Mouse (Mus musculus) kidney, postnatal 0 days (tissue): ENCODE measurements at regions not wholly inside any gene's neighbourhood (a gene's known extent, or its start where the extent isn't known, plus 50 kb on each side); places are given as distances from the start of the nearest gene placed in this dataset.

Experiments
- ATAC-seq: fragments of 200-750 bp; cut with Nextera tagmentation; replicated peaks from 2 replicates; pipeline ENCODE4 v1.8.0; 2017; ENCODE audit warnings: low read depth, moderate number of reproducible peaks, moderate TSS enrichment, moderate library complexity; ENCODE audit not compliant: low FRiP score
- DNase-seq: peaks from one replicate; pipeline ENCODE4 v3.0.0-alpha.2; 2016; ENCODE audit warnings: low spot score
- H3K27ac ChIP-seq: fragments of 300-500 bp; sonication (generic); 2 replicates; pipeline ENCODE4 v1.5.1; 2014; ENCODE audit warnings: mild to moderate bottlenecking
- H3K27me3 ChIP-seq: fragments of 300-500 bp; sonication (generic); 2 replicates; pipeline ENCODE4 v1.6.1; 2014; ENCODE audit warnings: low read length, mixed read lengths; ENCODE audit not compliant: insufficient read depth
- H3K36me3 ChIP-seq: fragments of 300-500 bp; sonication (generic); 2 replicates; pipeline ENCODE4 v1.6.1; 2014; ENCODE audit warnings: low read length, mixed read lengths; ENCODE audit not compliant: insufficient read depth
- H3K4me1 ChIP-seq: fragments of 300-500 bp; sonication (generic); replicated peaks from 2 replicates; pipeline ENCODE4 v1.6.1; 2014; ENCODE audit warnings: antibody characterized with exemption, low read length, mixed read lengths; ENCODE audit not compliant: insufficient read depth
- H3K4me2 ChIP-seq: fragments of 300-500 bp; sonication (generic); 2 replicates; pipeline ENCODE4 v1.6.1; 2014; ENCODE audit warnings: mild to moderate bottlenecking, low read length, moderate library complexity, mixed read lengths
- H3K4me3 ChIP-seq: fragments of 300-500 bp; sonication (generic); replicated peaks from 2 replicates; pipeline ENCODE4 v1.5.1; 2014; ENCODE audit warnings: low read depth, low read length
- H3K9ac ChIP-seq: fragments of 300-500 bp; sonication (generic); 2 replicates; pipeline ENCODE4 v1.6.1; 2014; ENCODE audit warnings: low read depth, low read length
- H3K9me3 ChIP-seq: fragments of 300-500 bp; sonication (generic); replicated peaks from 2 replicates; pipeline ENCODE4 v1.6.1; 2016; ENCODE audit warnings: low read length, inconsistent platforms, mixed read lengths
- CTCF ChIP-seq: IDR thresholded peaks from 2 replicates; pipeline ENCODE4 v1.5.1; 2016; ENCODE audit warnings: antibody characterized with exemption, low read depth, mild to moderate bottlenecking, moderate library complexity
- WGBS: fragments of 180-500 bp; shearing (Covaris S2); extraction: QIAGEN DNeasy Blood & Tissue Kit; methylation state at CpG from one replicate; pipeline ENCODE4 v1.1.7; 2014; 5-methylcytosine and 5-hydroxymethylcytosine counted together

- no peak for DNase-seq
- no peaks in the 10 kb centered on the region for H3K4me1 ChIP-seq
- H3K27ac ChIP-seq = no peak overlapping the region
- H3K9ac ChIP-seq = no peak overlapping the region
- TF ChIP-seq CTCF = no peak
- 77% methylated on average over 1 of the region's 1 CpGs for WGBS
- H3K4me2 ChIP-seq = no peak overlapping the region
- no peak overlapping the region for H3K4me3 ChIP-seq
- H3K9me3 ChIP-seq = no peaks in the 10 kb centered on the region
- ATAC-seq = no peak
- H3K27me3 ChIP-seq = no peaks in the 10 kb centered on the region
- H3K36me3 ChIP-seq = no peaks in the 10 kb centered on the region
These were observed 122.0 kb downstream of the Olfr1505 start for GRCm38 (mm10) chr19:14035371-14035770.

- H3K36me3 ChIP-seq = no peaks in the 10 kb centered on the region
- no peak overlapping the region for H3K9ac ChIP-seq
- 60% methylated on average over 1 of the region's 1 CpGs for WGBS
- no peaks in the 10 kb centered on the region for H3K4me1 ChIP-seq
- H3K4me3 ChIP-seq = no peak overlapping the region
- no peak overlapping the region for H3K27ac ChIP-seq
- no peaks in the 10 kb centered on the region for H3K9me3 ChIP-seq
- H3K27me3 ChIP-seq = no peaks in the 10 kb centered on the region
- TF ChIP-seq CTCF = no peak
- no peak overlapping the region for H3K4me2 ChIP-seq
- DNase-seq (no peak), ATAC-seq (no peak)
These were observed 122.5 kb downstream of the Olfr1505 start for GRCm38 (mm10) chr19:14035785-14036184.

- Histone ChIP-seq H3K9me3 (no peaks in the 10 kb centered on the region), H3K9ac (no peak overlapping the region), H3K27me3 (no peaks in the 10 kb centered on the region), H3K4me2 (no peak overlapping the region), H3K4me3 (no peak overlapping the region), H3K27ac (no peak overlapping the region), H3K4me1 (no peaks in the 10 kb centered on the region), H3K36me3 (no peaks in the 10 kb centered on the region)
- ATAC-seq = no peak
- no peak for TF ChIP-seq CTCF
- WGBS = 41% methylated on average over 1 of the region's 1 CpGs
- DNase-seq = no peak
These were observed 123.4 kb downstream of the Olfr1505 start for GRCm38 (mm10) chr19:14036750-14037149.

- WGBS = 61% methylated on average over 5 of the region's 5 CpGs
- DNase-seq (no peak), ATAC-seq (no peak)
- H3K4me3 ChIP-seq = no peak overlapping the region
- no peaks in the 10 kb centered on the region for H3K4me1 ChIP-seq
- H3K4me2 ChIP-seq = no peak overlapping the region
- no peak overlapping the region for H3K9ac ChIP-seq
- no peaks in the 10 kb centered on the region for H3K36me3 ChIP-seq
- no peaks in the 10 kb centered on the region for H3K27me3 ChIP-seq
- no peak overlapping the region for H3K27ac ChIP-seq
- H3K9me3 ChIP-seq = no peaks in the 10 kb centered on the region
- TF ChIP-seq CTCF = no peak
These were observed 129.4 kb downstream of the Olfr1505 start for GRCm38 (mm10) chr19:14042753-14043152.

- ATAC-seq = no peak
- Histone ChIP-seq H3K4me2 (no peak overlapping the region), H3K27me3 (no peaks in the 10 kb centered on the region), H3K4me1 (no peaks in the 10 kb centered on the region), H3K4me3 (no peak overlapping the region), H3K9me3 (no peaks in the 10 kb centered on the region), H3K9ac (no peak overlapping the region), H3K27ac (no peak overlapping the region), H3K36me3 (no peaks in the 10 kb centered on the region)
- 62% methylated on average over 2 of the region's 2 CpGs for WGBS
- no peak for DNase-seq
- TF ChIP-seq CTCF = peak; percentile 42
These were observed 132.1 kb downstream of the Olfr1505 start for GRCm38 (mm10) chr19:14045456-14045855.

- Histone ChIP-seq H3K27ac (no peak overlapping the region), H3K4me1 (no peaks in the 10 kb centered on the region), H3K4me2 (no peak overlapping the region), H3K36me3 (no peaks in the 10 kb centered on the region), H3K4me3 (no peak overlapping the region), H3K9ac (no peak overlapping the region), H3K9me3 (no peaks in the 10 kb centered on the region), H3K27me3 (no peaks in the 10 kb centered on the region)
- ATAC-seq (no peak), DNase-seq (peak; percentile 11)
- TF ChIP-seq CTCF = no peak
- 87% methylated on average over 4 of the region's 4 CpGs for WGBS
These were observed 138.7 kb downstream of the Olfr1505 start for GRCm38 (mm10) chr19:14052052-14052451.

- no peak overlapping the region for H3K4me3 ChIP-seq
- H3K4me1 ChIP-seq = no peaks in the 10 kb centered on the region
- H3K36me3 ChIP-seq = no peaks in the 10 kb centered on the region
- no peak overlapping the region for H3K4me2 ChIP-seq
- no peak overlapping the region for H3K27ac ChIP-seq
- WGBS = 13% methylated on average over 2 of the region's 2 CpGs
- peak; percentile 49 for DNase-seq
- no peak for ATAC-seq
- no peak overlapping the region for H3K9ac ChIP-seq
- TF ChIP-seq CTCF = peak; percentile 68
- H3K9me3 ChIP-seq = no peaks in the 10 kb centered on the region
- no peaks in the 10 kb centered on the region for H3K27me3 ChIP-seq
These were observed 167.2 kb downstream of the Olfr1505 start for GRCm38 (mm10) chr19:14080538-14080937.
